Mouse (Mus musculus): ENCODE measurements around the gene Gmfb.

GRCm38 (mm10) chr14:46816916-46817622, 5.0 kb downstream of the Gmfb start:
- TF ChIP-seq CTCF (IDR thresholded peaks at IDR 0.05; ENCODE audit: low read depth) (no peak), EP300 (optimal IDR thresholded peaks at IDR 0.05) (no peak)
